Mouse (Mus musculus) urinary bladder, adult 18-20 months (tissue): ENCODE data around the gene Ldlrad3.

Experiments used
- DNase-seq, 2 experiments: peaks; one replicate each; pipeline ENCODE4 v3.0.0; 2022; ENCODE audit warnings: low spot score in 2 of 2, mixed read lengths in 2 of 2

Gene Ldlrad3

GRCm38 (mm10) chr2:102144311-102144710 lies 41.9 kb downstream of the Ldlrad3 start:
- no peak for DNase-seq

DNA sequence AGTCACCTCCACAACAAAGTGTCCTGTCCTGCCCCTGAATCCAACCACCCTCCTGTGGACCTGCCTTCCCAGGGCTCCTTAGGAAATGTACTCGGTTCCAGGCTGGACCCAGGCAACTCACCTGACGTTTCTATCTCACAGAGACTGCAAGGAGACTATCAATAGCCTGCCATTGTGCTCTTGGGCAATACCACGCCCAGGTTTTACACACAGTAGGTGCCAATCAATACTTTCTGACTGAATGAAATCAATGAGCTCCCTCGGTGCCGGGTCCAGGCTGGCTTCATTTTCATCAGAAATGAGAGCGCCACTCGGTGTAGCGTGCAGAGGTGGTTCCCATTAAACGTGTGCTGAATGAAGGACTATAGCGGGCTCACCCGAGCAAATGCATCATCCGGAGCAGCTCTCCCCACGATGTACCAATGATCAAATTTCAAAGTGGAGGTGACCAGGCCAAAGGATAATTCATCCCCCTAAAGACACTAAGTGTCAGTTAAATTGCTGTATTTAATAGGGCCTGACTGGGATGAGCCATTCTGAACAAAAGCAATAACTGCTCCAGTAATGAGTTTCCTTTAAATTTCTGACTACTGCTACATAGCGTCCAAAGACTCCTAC lies 43.4 kb downstream of the Ldlrad3 start:
- DNase-seq = no peak

DNA sequence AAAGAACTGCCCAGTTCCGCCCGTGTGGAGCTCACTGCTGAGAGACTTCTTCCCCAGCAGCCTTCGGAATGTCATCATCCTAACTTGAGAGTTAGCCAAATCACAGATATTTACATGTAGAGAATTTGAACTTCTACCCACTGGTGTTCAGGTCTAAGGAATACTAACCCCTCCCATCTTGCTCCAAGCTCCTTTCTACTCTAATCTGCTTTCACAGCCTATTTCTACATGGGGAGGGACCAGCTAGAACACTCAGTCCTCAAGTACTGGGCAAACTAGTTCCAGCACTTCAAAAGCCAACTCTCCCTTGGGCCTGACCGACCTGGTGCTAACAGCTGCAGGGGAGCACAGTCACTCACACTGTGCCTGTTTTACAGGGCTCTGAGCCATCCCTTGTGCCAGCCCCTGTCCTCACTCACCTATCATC lies 44.0 kb downstream of the Ldlrad3 start:
- DNase-seq = peak in 1 of 2 experiments; percentile 33

GRCm38 (mm10) chr2:102141199-102141598 lies 45.0 kb downstream of the Ldlrad3 start:
- DNase-seq = no peak

GRCm38 (mm10) chr2:102137922-102138321 lies 48.3 kb downstream of the Ldlrad3 start:
- DNase-seq = no peak

DNA sequence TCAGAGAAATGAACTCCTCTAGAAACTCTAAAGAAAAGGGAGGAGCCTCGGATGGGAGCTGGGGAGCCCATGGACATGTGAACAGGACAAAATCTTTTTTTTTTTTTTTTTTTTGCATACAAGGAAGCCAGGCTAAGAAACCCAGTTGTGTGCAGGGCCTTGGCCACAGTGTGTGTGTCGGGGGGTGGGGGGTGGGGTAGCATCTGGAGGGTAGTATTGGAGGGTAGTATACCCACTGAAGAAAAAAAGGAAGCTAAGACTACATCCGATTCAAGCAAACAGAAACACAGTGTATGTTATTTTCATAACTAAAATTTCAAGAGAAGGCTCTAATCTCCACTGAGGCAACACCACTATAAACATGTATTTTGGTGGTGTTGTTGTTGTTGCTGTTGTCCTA lies 50.0 kb downstream of the Ldlrad3 start:
- no peak for DNase-seq

GRCm38 (mm10) chr2:102134510-102135262 lies 51.5 kb downstream of the Ldlrad3 start:
- DNase-seq = no peak

- no peak for DNase-seq
These were observed 53.1 kb downstream of the Ldlrad3 start for GRCm38 (mm10) chr2:102132945-102133558.

GRCm38 (mm10) chr2:102130198-102130845 lies 55.9 kb downstream of the Ldlrad3 start:
- no peak for DNase-seq

DNA sequence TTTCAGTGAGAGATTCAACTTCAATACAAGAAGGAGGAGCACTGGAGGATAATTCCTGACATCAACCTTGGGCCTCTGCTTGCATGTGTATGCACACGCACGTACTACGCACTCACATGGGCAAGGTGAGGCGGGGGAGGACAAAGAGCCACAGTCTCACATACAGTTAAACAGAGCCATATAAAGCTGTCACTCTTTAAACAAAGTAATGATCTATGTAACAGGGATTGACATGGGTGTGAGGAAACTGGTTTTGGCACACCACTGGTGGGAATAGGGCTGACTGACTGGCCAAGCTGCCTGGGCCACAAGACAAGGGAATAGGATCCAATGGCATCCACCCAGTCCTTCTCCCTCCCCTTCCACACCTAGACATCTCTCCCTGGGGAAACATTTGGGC lies 57.0 kb downstream of the Ldlrad3 start:
- no peak for DNase-seq

DNA sequence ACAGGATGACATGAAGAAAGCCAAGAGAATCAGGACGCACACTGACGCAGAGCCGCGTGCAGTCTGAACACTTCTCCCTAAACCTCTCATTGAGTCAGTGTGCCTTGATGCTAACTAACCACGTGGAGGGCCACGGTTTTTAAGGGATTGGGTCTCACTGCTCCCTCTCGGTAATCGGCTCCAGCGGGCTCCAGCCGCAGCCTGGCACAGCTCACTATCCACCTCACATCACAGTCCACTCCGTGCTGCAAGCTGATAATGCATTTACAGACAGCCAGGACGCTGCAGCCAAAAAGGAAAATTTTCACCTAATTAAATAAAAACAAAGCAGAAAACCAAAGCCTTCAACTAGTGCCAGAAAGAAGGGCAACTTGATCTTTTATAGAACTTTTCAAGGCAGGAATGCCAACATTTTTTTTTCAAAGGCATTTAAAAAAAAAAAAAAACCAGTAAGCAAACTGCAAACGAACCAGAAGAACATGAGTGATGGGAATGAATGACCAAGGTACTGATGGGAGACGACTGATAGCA lies 57.6 kb downstream of the Ldlrad3 start:
- no peak for DNase-seq

GRCm38 (mm10) chr2:102127791-102128387 lies 58.3 kb downstream of the Ldlrad3 start:
- no peak for DNase-seq

GRCm38 (mm10) chr2:102127221-102127620 lies 59.0 kb downstream of the Ldlrad3 start:
- DNase-seq = no peak

GRCm38 (mm10) chr2:102126076-102126475 lies 60.1 kb downstream of the Ldlrad3 start:
- DNase-seq = no peak

DNA sequence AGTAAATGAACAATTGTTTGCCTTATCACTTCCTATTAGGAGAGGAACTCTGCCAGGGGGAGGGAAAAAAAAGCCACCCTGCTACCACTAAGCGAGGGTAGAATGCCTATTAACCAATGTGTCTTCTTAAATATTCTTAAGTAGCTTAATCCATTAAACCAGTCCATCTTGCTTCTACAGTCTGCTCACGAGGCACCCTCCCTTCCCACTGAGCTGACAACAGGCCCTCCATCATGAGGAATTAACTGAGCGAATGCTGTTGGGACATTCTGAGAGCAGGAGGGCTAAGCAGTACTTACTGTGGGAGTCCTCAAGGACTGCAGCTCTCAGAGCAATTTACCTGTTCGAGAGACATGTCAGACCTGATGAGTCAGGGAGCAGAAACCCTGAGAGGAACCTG lies 61.1 kb downstream of the Ldlrad3 start:
- DNase-seq = no peak

GRCm38 (mm10) chr2:102122146-102122515 lies 64.1 kb downstream of the Ldlrad3 start:
- no peak for DNase-seq

DNA sequence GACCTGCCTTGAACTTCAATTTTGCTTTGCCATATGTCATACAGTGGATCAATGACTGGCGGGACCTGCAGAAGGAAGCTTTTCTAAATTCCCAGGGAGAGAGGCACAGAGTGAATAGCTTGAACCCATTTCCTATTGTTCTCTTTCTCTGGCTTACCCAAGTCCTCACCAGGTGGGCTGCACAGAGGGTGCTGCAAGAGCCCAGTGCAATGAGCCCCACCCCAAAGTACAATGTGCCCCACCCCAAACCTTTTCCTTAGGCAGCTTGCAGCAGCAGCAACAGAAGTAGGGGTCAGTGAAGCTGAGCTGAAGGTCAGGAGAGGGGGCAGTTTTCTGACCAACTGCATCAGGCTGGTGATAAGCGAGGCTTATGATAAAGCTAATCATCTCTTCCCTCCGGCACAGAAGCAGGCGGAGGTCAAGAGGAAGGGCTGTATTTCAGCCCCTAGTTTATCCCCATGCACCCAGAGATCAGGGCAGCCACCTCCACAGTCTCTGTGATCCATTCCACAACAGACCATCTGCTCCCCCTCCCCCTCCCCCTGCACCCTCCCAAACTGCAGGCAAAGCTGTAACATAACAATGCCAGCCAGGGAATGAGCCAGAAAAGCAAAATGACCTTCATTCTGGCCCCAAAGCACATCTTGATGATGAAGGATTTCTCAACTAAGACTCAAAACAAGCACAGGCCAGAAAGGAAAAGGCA lies 64.6 kb downstream of the Ldlrad3 start:
- DNase-seq = no peak

- no peak for DNase-seq
These were observed 66.3 kb downstream of the Ldlrad3 start for GRCm38 (mm10) chr2:102119751-102120505.

- DNase-seq = no peak
These were observed 67.2 kb downstream of the Ldlrad3 start for GRCm38 (mm10) chr2:102118988-102119460.

DNA sequence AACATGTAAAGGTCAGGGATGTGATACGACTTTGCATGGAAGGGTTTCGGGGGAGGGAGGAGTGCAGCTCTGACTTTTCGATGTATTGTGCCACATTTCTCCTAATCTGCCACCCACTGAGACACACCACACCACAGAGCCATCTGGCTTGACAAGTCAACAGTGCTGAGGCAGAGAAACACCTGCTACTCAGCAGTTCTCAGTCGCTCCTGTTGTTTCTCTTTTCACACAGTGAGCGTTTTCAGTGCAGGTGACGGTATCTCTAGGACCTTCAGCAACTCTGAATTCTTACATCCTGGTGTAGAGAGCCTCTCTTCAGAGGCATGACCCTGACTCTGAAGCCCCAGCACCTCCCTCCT lies 68.8 kb downstream of the Ldlrad3 start:
- no peak for DNase-seq
